Mouse (Mus musculus): ENCODE data around the gene Was. TPM values are rescaled to one million over a fixed set of nuclear protein-coding genes. Genes with fewer than 3 reads are reported as not detected.

Gene Was
- 123 to 128 TPM (median 127 TPM) in 4 replicates for total RNA-seq (2023)

DNA sequence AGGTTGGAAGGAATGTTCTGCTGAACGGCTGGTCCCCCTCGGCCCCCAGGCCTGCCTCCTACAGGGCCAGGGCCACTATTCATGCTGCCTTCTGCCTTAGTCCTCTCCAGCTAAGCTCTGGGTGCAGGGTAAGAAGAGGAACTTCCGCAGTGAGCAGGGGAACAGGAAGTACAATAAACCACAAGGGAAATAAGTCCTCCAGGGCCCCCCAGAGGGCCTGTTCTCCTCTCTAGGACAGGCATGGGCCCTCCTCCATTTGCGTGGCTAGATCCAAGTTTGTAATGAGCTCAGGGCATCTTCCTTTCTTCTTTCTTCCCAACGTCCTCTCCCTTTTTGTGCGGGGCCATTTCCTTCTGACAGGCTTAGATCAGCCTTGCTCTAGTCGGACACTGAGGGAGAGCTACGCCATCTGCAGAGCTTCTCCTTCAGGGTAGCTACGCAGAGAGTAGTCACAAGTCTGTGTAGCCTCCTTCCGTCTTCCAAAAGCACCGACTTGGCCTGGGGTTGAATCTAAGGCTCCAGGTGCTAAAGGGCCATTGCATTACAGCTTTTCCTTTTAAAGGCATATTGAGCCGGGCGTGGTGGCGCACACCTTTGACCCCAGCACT is at the start of gene Was:
Gene Was (minus strand): TSS at position 153 of the 608 bp plus-strand sequence.

DNA sequence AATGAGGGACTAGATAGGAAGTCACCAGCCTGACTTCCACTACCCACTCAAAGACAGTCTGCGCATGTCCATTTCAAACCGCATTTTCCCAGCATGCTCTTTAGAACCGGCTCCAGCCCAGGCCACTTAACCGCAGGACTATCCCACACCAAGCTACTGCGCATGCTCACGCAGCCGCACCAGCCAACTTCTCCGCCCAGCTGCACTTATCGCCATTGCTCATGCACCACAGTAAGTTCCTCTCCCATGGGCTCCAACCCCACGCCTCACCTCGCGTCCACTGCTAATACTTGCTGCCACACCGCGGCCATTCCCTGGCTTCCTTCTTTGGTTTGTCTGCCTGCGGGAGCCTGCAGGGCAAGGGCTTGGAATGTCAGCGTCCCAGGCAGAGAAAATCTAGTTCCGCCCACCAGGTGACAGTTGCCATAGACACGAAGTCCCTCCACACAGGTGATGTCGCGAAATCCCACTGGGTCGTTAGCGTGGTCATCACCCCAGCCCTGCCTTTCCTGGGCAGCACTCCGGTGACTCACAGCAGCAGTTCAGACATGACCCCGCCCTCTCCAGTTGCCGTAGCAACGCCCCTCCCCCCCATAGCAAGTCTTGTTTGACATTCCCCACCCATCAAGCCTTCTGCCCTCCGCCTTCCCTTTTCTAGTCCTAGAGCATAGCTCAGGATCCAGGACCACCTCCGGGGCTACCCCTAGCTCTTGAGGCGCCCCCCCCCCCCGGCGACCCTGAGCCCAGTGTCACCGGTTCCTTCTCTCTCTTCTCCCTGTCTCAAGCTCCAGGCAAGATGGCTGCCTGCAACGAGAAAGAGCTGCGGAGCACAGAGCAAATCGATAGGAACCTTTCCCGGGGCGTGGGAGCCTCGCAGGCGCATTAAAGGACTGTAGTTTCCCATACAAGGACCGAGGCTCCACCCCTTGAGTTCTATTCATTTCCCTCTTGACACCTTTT is 42.0 kb upstream of the Was start, which contains the start of gene Wdr13:
Gene Wdr13 (minus strand): TSS at position 876 of the 960 bp plus-strand sequence.

DNA sequence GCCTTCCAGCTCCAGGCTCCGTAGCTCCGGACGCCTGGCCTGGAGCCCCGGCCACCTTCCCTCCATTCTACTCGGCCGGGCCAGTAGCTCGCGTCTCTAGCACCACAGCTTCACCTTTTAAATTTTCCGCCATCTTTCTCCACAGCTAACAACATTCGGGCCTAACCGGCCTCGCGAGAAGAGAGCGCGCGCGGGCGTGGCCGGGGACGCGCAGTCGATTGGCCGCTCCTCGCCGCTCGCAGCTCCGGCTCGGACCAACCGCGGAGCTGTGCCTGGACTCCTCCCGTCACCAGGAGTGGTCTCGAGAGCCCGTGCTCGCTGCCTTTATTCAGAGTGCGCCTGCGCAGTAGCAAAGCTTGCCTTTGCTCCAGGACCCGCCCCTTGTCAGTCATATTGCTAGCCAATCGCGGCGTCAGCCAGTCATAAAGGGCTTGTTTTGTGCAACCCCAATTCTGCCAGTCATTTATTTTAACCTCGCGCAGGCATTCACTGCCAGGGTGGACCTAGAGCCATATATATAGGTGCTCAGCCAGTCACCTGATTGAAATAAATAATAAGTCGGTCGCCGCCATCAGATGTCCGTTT is 15.8 kb downstream of the Was start, which contains the start of gene Suv39h1:
Gene Suv39h1 (minus strand): TSS at position 331 of the 585 bp plus-strand sequence.

Other genes starting within 250 kb of the Was start
- 168 to 185 TPM (median 181 TPM) in 4 replicates for gene Otud5, start 249.1 kb downstream of the Was start, total RNA-seq (2023)
- 36.0 to 41.3 TPM (median 37.2 TPM) in 4 replicates for gene Pim2, start 212.2 kb downstream of the Was start, total RNA-seq (2023)
- gene Slc35a2, start 206.5 kb downstream of the Was start, total RNA-seq (2023): 28.8 to 38.6 TPM (median 35.1 TPM) in 4 replicates
- 126 to 133 TPM (median 129 TPM) in 4 replicates for gene Pqbp1, start 191.2 kb downstream of the Was start, total RNA-seq (2023)
- gene Timm17b, start 191.1 kb downstream of the Was start, total RNA-seq (2023): 38.8 to 55.7 TPM (median 51.5 TPM) in 4 replicates
- gene Gm10491, start 182.7 kb downstream of the Was start, total RNA-seq (2023): not detected in 4 replicates
- gene Gm10490, start 181.0 kb downstream of the Was start, total RNA-seq (2023): 2.1 TPM in 1 of 4 replicates, not detected in the others
- gene Pcsk1n, start 170.7 kb downstream of the Was start, total RNA-seq (2023): not detected in 4 replicates
- gene Eras, start 161.9 kb downstream of the Was start, total RNA-seq (2023): not detected in 4 replicates
- gene Hdac6, start 142.6 kb downstream of the Was start, total RNA-seq (2023): 15.9 to 26.0 TPM (median 21.4 TPM) in 4 replicates
- not detected in 4 replicates for gene Gata1, start 112.4 kb downstream of the Was start, total RNA-seq (2023)
- gene Glod5, start 72.0 kb downstream of the Was start, total RNA-seq (2023): not detected in 4 replicates
- gene Suv39h1, start 15.7 kb downstream of the Was start, total RNA-seq (2023): 25.6 to 28.5 TPM (median 27.7 TPM) in 4 replicates
- 32.4 to 39.9 TPM (median 35.9 TPM) in 4 replicates for gene Wdr13, start 42.4 kb upstream of the Was start, total RNA-seq (2023)
- 695 to 785 TPM (median 740 TPM) in 4 replicates for gene Rbm3, start 55.4 kb upstream of the Was start, total RNA-seq (2023)
- 19.7 to 22.6 TPM (median 20.8 TPM) in 4 replicates for gene Tbc1d25, start 85.7 kb upstream of the Was start, total RNA-seq (2023)
- 23.1 to 33.3 TPM (median 30.1 TPM) in 4 replicates for gene Ebp, start 103.0 kb upstream of the Was start, total RNA-seq (2023)
- 0.46 TPM in 1 of 4 replicates, not detected in the others for gene Porcn, start 116.0 kb upstream of the Was start, total RNA-seq (2023)
- gene Ftsj1, start 161.9 kb upstream of the Was start, total RNA-seq (2023): 12.3 to 19.3 TPM (median 16.9 TPM) in 4 replicates
- gene Slc38a5, start 180.6 kb upstream of the Was start, total RNA-seq (2023): 0.30 TPM in 1 of 4 replicates, not detected in the others
- gene Ssxb10, start 236.9 kb upstream of the Was start, total RNA-seq (2023): not detected in 4 replicates